Mouse (Mus musculus): Measurements from ENCODE around the gene Runx2. TPM values are rescaled to one million over a fixed set of nuclear protein-coding genes. Genes with fewer than 3 reads are reported as not detected.

The Runx2 gene
- polyA plus RNA-seq, 1 experiment from 2014 or later = 4.6 TPM

GRCm38 (mm10) chr17:44700326-44700725 is 114.3 kb downstream of the Runx2 start:
- Histone ChIP-seq H3K4me3 (no peak overlapping the region), H3K9me3 (replicated peaks) (no peaks in the 10 kb centered on the region), H3K36me3 (no peaks in the 10 kb centered on the region), H3K27ac (no peak overlapping the region), H3K27me3 (ENCODE audit: low read depth, poor library complexity, severe bottlenecking) (peaks cover 13% of the 10 kb centered on the region; the same call in 1 of the 2 replicates), H3K4me1 (peaks cover 13% of the 10 kb centered on the region; the same call in 1 of the 2 replicates)
- DNase-seq (ENCODE audit: low spot score) = no peak
- 100% methylated on average over 1 of the region's 1 CpGs for WGBS

- no peak overlapping the region for H3K27ac ChIP-seq
- 94% methylated on average over 10 of the region's 10 CpGs for WGBS
- no peaks in the 10 kb centered on the region; the same call in 1 of the 2 replicates for H3K4me1 ChIP-seq
- no peak for DNase-seq (ENCODE audit: low spot score)
- peaks cover 10% of the 10 kb centered on the region; the same call in 1 of the 2 replicates for H3K27me3 ChIP-seq (ENCODE audit: low read depth, poor library complexity, severe bottlenecking)
- H3K9me3 ChIP-seq (replicated peaks) = no peaks in the 10 kb centered on the region
- H3K4me3 ChIP-seq = no peak overlapping the region
- H3K36me3 ChIP-seq = no peaks in the 10 kb centered on the region
These were observed 117.5 kb downstream of the Runx2 start for GRCm38 (mm10) chr17:44697053-44697452.

GRCm38 (mm10) chr17:44693552-44693951 is 121.0 kb downstream of the Runx2 start:
- DNase-seq (ENCODE audit: low spot score) = no peak
- no peak overlapping the region for H3K4me3 ChIP-seq
- no peaks in the 10 kb centered on the region for H3K36me3 ChIP-seq
- H3K27ac ChIP-seq = no peak overlapping the region
- no peaks in the 10 kb centered on the region for H3K9me3 ChIP-seq (replicated peaks)
- no peaks in the 10 kb centered on the region for H3K27me3 ChIP-seq (ENCODE audit: low read depth, poor library complexity, severe bottlenecking)
- 78% methylated on average over 7 of the region's 7 CpGs for WGBS
- H3K4me1 ChIP-seq = no peaks in the 10 kb centered on the region

DNA sequence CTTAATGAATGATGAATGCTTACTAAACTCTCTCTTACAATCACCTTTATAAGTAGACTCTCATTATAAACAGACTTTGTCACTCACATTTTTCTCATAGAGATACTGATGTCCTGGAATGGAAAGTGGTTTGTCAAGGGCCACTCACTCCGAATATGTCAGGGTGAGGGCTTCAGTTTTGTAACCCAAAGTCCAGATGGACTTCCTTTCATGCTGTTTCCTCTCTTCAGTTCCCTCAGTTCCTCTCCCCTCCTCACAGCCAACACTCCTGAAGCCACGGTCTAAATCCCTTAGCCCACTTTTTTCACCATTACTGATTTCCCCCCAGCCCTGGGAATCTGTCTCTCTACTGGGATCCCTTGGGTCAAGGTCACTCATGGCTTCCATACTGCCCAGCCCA is 123.1 kb downstream of the Runx2 start:
- H3K4me3 ChIP-seq = no peak overlapping the region
- no peaks in the 10 kb centered on the region for H3K27me3 ChIP-seq (ENCODE audit: low read depth, poor library complexity, severe bottlenecking)
- no peaks in the 10 kb centered on the region for H3K4me1 ChIP-seq
- WGBS = 74% methylated on average over 2 of the region's 2 CpGs
- H3K36me3 ChIP-seq = no peaks in the 10 kb centered on the region
- DNase-seq (ENCODE audit: low spot score) = no peak
- H3K27ac ChIP-seq = no peak overlapping the region
- no peaks in the 10 kb centered on the region for H3K9me3 ChIP-seq (replicated peaks)

DNA sequence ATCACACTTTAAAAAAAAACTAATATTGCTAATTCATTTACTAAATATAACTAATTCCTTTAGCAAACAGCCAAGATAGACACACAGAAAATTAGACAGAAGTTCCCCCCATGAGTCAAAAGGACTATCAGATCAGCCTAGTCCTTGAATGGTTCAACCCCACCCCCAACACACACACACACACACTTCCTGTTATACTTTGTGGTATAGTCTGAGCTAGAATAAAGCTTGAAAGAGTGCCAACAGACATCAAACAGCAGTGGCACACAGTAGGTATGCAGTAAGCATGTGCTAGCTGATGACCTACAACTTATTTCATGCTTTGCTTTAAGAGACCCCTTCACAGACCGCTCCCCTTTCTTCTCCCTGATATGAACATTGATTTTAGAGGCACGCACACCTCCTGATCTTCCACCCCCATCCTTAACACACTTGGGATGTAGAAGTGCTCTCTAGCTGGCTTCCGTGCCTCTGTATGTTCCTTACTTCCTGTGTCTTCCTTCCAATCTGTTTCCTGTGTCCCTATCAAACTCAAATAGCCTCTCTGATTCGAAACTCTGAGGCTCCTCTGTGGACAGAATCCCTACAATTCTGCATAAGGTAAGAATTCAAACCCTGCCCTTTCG is 124.1 kb downstream of the Runx2 start:
- Histone ChIP-seq H3K4me3 (no peak overlapping the region), H3K27ac (no peak overlapping the region), H3K27me3 (ENCODE audit: low read depth, poor library complexity, severe bottlenecking) (no peaks in the 10 kb centered on the region), H3K9me3 (replicated peaks) (no peaks in the 10 kb centered on the region), H3K36me3 (no peaks in the 10 kb centered on the region), H3K4me1 (peaks cover 2% of the 10 kb centered on the region)
- no peak for DNase-seq (ENCODE audit: low spot score)
- 89% methylated on average over 5 of the region's 5 CpGs for WGBS

- WGBS = 89% methylated on average over 2 of the region's 2 CpGs
These were observed 126.3 kb downstream of the Runx2 start for GRCm38 (mm10) chr17:44688306-44688705.

GRCm38 (mm10) chr17:44685514-44685913 is 129.1 kb downstream of the Runx2 start:
- H3K27ac ChIP-seq = no peak overlapping the region
- H3K9me3 ChIP-seq (replicated peaks) = no peaks in the 10 kb centered on the region
- no peak for DNase-seq (ENCODE audit: low spot score)
- WGBS = 42% methylated on average over 7 of the region's 7 CpGs
- H3K36me3 ChIP-seq = no peaks in the 10 kb centered on the region
- peaks cover 12% of the 10 kb centered on the region for H3K4me1 ChIP-seq
- H3K4me3 ChIP-seq = no peak overlapping the region
- H3K27me3 ChIP-seq (ENCODE audit: low read depth, poor library complexity, severe bottlenecking) = peaks cover 5% of the 10 kb centered on the region; the same call in 1 of the 2 replicates

More at GRCm38 (mm10) chr17:44688306-44688705, 126.3 kb downstream of the Runx2 start:
- no peak overlapping the region for H3K4me3 ChIP-seq
- peaks cover 7% of the 10 kb centered on the region for H3K4me1 ChIP-seq
- H3K27me3 ChIP-seq (ENCODE audit: low read depth, poor library complexity, severe bottlenecking) = peaks cover 5% of the 10 kb centered on the region; the same call in 1 of the 2 replicates
- no peaks in the 10 kb centered on the region for H3K36me3 ChIP-seq
- no peak for DNase-seq (ENCODE audit: low spot score)
- H3K9me3 ChIP-seq (replicated peaks) = no peaks in the 10 kb centered on the region
- no peak overlapping the region for H3K27ac ChIP-seq

- no peak overlapping the region for H3K27ac ChIP-seq
- H3K27me3 ChIP-seq (ENCODE audit: low read depth, poor library complexity, severe bottlenecking) = peaks cover 5% of the 10 kb centered on the region; the same call in 1 of the 2 replicates
- H3K4me1 ChIP-seq = peaks cover 12% of the 10 kb centered on the region
- 77% methylated on average over 9 of the region's 9 CpGs for WGBS
- no peak overlapping the region for H3K4me3 ChIP-seq
- no peaks in the 10 kb centered on the region for H3K36me3 ChIP-seq
- DNase-seq (ENCODE audit: low spot score) = no peak
- no peaks in the 10 kb centered on the region for H3K9me3 ChIP-seq (replicated peaks)
These were observed 131.6 kb downstream of the Runx2 start for GRCm38 (mm10) chr17:44683026-44683425.

GRCm38 (mm10) chr17:44677782-44678181 is 136.8 kb downstream of the Runx2 start:
- peaks cover under 1% of the 10 kb centered on the region; the same call in 1 of the 2 replicates for H3K4me1 ChIP-seq
- H3K27ac ChIP-seq = no peak overlapping the region
- DNase-seq (ENCODE audit: low spot score) = no peak
- H3K27me3 ChIP-seq (ENCODE audit: low read depth, poor library complexity, severe bottlenecking) = no peaks in the 10 kb centered on the region
- 90% methylated on average over 7 of the region's 7 CpGs for WGBS
- H3K9me3 ChIP-seq (replicated peaks) = no peaks in the 10 kb centered on the region
- H3K36me3 ChIP-seq = no peaks in the 10 kb centered on the region
- H3K4me3 ChIP-seq = no peak overlapping the region

DNA sequence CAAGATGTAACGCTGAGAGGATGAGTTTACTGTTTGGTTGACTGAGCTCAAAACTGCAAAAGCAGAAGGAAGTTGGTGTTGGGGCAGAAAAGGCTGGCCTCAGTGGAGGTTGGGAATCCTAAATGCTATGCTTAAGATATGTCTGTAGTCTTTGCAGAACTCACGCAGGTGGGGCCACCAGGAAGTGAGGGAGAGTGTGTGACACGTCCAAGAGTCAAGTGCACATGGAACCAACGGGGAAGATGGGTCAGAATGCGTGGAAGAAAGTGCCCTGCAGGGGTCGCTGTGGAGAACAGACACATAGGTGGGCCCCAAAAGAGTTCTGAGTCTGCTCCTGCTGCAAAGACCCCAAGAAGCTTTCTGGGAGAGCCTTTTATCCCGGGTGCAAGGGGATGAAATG is 141.8 kb downstream of the Runx2 start:
- Histone ChIP-seq H3K4me3 (no peak overlapping the region), H3K9me3 (replicated peaks) (no peaks in the 10 kb centered on the region), H3K36me3 (no peaks in the 10 kb centered on the region), H3K27me3 (ENCODE audit: low read depth, poor library complexity, severe bottlenecking) (peaks cover 12% of the 10 kb centered on the region), H3K27ac (no peak overlapping the region), H3K4me1 (no peaks in the 10 kb centered on the region)
- no peak for DNase-seq (ENCODE audit: low spot score)
- WGBS = 58% methylated on average over 7 of the region's 7 CpGs

- no peaks in the 10 kb centered on the region for H3K9me3 ChIP-seq (replicated peaks)
- H3K36me3 ChIP-seq = no peaks in the 10 kb centered on the region
- H3K4me1 ChIP-seq = no peaks in the 10 kb centered on the region
- DNase-seq (ENCODE audit: low spot score) = no peak
- H3K4me3 ChIP-seq = no peak overlapping the region
- H3K27ac ChIP-seq = no peak overlapping the region
- WGBS = 92% methylated on average over 16 of the region's 16 CpGs
- H3K27me3 ChIP-seq (ENCODE audit: low read depth, poor library complexity, severe bottlenecking) = peaks cover 12% of the 10 kb centered on the region
These were observed 142.5 kb downstream of the Runx2 start for GRCm38 (mm10) chr17:44671946-44672692.

GRCm38 (mm10) chr17:44669985-44670384 is 144.6 kb downstream of the Runx2 start:
- no peak for DNase-seq (ENCODE audit: low spot score)
- WGBS = 56% methylated on average over 11 of the region's 11 CpGs
- H3K4me3 ChIP-seq = no peak overlapping the region

DNA sequence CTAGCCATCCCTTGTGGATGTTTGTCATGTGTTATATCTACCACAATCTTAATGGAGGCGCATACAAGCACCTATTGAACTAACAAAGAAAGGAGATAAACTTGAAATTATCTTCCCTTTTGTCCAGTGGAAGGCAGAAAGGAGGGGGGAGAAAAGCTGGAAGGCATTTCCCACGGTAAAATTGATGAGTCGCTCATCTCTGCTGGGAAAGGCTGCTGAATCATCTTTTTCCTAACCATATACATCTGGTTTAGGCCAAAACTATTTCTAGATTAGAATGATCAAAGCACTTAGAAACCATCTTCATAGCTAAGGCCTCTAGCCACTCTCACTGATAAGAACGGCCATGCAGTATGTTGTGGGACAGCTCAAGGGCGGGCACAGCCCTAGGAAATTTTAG is 147.3 kb downstream of the Runx2 start:
- H3K4me3 ChIP-seq = no peak overlapping the region
- no peaks in the 10 kb centered on the region for H3K36me3 ChIP-seq
- no peak overlapping the region for H3K27ac ChIP-seq
- no peaks in the 10 kb centered on the region for H3K9me3 ChIP-seq (replicated peaks)
- 92% methylated on average over 5 of the region's 5 CpGs for WGBS
- DNase-seq (ENCODE audit: low spot score) = no peak
- H3K4me1 ChIP-seq = no peaks in the 10 kb centered on the region
- peaks cover 12% of the 10 kb centered on the region for H3K27me3 ChIP-seq (ENCODE audit: low read depth, poor library complexity, severe bottlenecking)

More at GRCm38 (mm10) chr17:44669985-44670384, 144.6 kb downstream of the Runx2 start:
- H3K27ac ChIP-seq = no peak overlapping the region
- H3K9me3 ChIP-seq (replicated peaks) = no peaks in the 10 kb centered on the region
- no peaks in the 10 kb centered on the region for H3K4me1 ChIP-seq
- H3K36me3 ChIP-seq = no peaks in the 10 kb centered on the region
- H3K27me3 ChIP-seq (ENCODE audit: low read depth, poor library complexity, severe bottlenecking) = peaks cover 12% of the 10 kb centered on the region

Measured in limb, embryonic 10.5 days (tissue).